Mouse (Mus musculus) left cerebral cortex, postnatal 10 days (tissue): Measurements from ENCODE around the gene Tbrg4. TPM values are rescaled to one million over a fixed set of nuclear protein-coding genes. Genes with fewer than 3 reads are reported as not detected.

Experiments used
- DNase-seq, 2 experiments: peaks; one replicate each; pipeline ENCODE4 v3.0.0; 2021 to 2022; ENCODE audit warnings: low spot score in 2 of 2, mixed read lengths in 1 of 2; ENCODE audit errors: extremely low spot score in 1 of 2
- intact Hi-C: fragments of 180-260 bp; cut with DNase I; formaldehyde crosslinking; loops from one replicate; pipeline ENCODE4 v1.15.1; 2025
- total RNA-seq, 2 experiments: library from RNA; stranded (reverse); gene quantifications; 2 replicates each; pipeline ENCODE4 v1.2.3; 2021

Tbrg4 gene
- total RNA-seq, 2 experiments from 2014 or later: 48.5 to 55.3 TPM

- no peak for DNase-seq
- intact Hi-C loops: no loop called here
Measured at GRCm38 (mm10) chr11:6567951-6568350, 57.9 kb downstream of the Tbrg4 start.

- DNase-seq: no peak
- intact Hi-C loops: no loop called here
Measured at GRCm38 (mm10) chr11:6566496-6566895, 59.4 kb downstream of the Tbrg4 start.

Other genes with a start within 250 kb of the Tbrg4 start
- gene Zmiz2, start 237.0 kb downstream of the Tbrg4 start, total RNA-seq: 100 to 1,000 TPM; 199 to 203 TPM
- gene Ppia, start 210.6 kb downstream of the Tbrg4 start, total RNA-seq: 1,000 to 10,000 TPM; 2,299 to 2,355 TPM
- gene H2afv, start 181.6 kb downstream of the Tbrg4 start, total RNA-seq: 10 to 100 TPM; 26.6 to 28.9 TPM
- 100 to 1,000 TPM; 276 to 277 TPM for gene Purb, start 150.2 kb downstream of the Tbrg4 start, total RNA-seq
- under 1 TPM; 0.51 to 0.85 TPM for gene Myo1g, start 105.1 kb downstream of the Tbrg4 start, total RNA-seq
- 10 to 100 TPM; 57.7 to 60.9 TPM for gene Ccm2, start 79.2 kb downstream of the Tbrg4 start, total RNA-seq
- gene Nacad, start 20.0 kb downstream of the Tbrg4 start, total RNA-seq: 10 to 100 TPM; 78.1 to 82.5 TPM
- not detected for gene Wap, start 12.6 kb upstream of the Tbrg4 start, total RNA-seq
- gene Ramp3, start 32.5 kb upstream of the Tbrg4 start, total RNA-seq: 10 to 100 TPM; 34.5 to 46.0 TPM
- gene Gm11983, start 211.6 kb upstream of the Tbrg4 start, total RNA-seq: not detected